Mouse (Mus musculus) limb, embryonic 11.5 days (tissue): ENCODE data around the gene Gnptg. TPM values are rescaled to one million over a fixed set of nuclear protein-coding genes. Genes with fewer than 3 reads are reported as not detected.
"Not testable (repeated sequence)": the region's sequence is repeated elsewhere in the genome, so short reads cannot be mapped to it uniquely, and the experiment has no call there.

ENCODE experiments used
- ATAC-seq: fragments of 200-750 bp; cut with Nextera tagmentation; 2 replicates; pipeline ENCODE4 v1.8.0; 2017; ENCODE audit warnings: low read depth; ENCODE audit not compliant: insufficient number of reproducible peaks, low FRiP score, low TSS enrichment
- DNase-seq: peaks from one replicate; pipeline ENCODE4 v3.0.0-alpha.2; 2015; ENCODE audit warnings: low spot score
- H3K27ac ChIP-seq: fragments of 300-500 bp; sonication (generic); replicated peaks from 2 replicates; pipeline ENCODE4 v1.5.1; 2014; ENCODE audit warnings: low read depth, mild to moderate bottlenecking, low read length
- H3K27me3 ChIP-seq: fragments of 300-500 bp; sonication (generic); 2 replicates; pipeline ENCODE4 v1.6.1; 2014; ENCODE audit warnings: mild to moderate bottlenecking, low read length, mixed read lengths; ENCODE audit not compliant: control insufficient read depth, insufficient read depth
- H3K36me3 ChIP-seq: fragments of 300-500 bp; sonication (generic); 2 replicates; pipeline ENCODE4 v1.6.1; 2014; ENCODE audit warnings: mild to moderate bottlenecking, low read length, moderate library complexity, mixed read lengths; ENCODE audit not compliant: control insufficient read depth, insufficient read depth
- H3K4me1 ChIP-seq: fragments of 300-500 bp; sonication (generic); 2 replicates; pipeline ENCODE4 v1.6.1; 2014; ENCODE audit warnings: low read length, mixed read lengths; ENCODE audit not compliant: control insufficient read depth, insufficient read depth
- H3K4me2 ChIP-seq: fragments of 300-500 bp; sonication (generic); 2 replicates; pipeline ENCODE4 v1.6.1; 2014; ENCODE audit warnings: low read depth, mild to moderate bottlenecking, moderate library complexity; ENCODE audit not compliant: severe bottlenecking
- H3K4me3 ChIP-seq: fragments of 300-500 bp; sonication (generic); 2 replicates; pipeline ENCODE4 v1.5.1; 2014; ENCODE audit warnings: low read depth, low read length
- H3K9ac ChIP-seq: fragments of 300-500 bp; sonication (generic); 2 replicates; pipeline ENCODE4 v1.6.1; 2014; ENCODE audit warnings: mild to moderate bottlenecking, low read length
- H3K9me3 ChIP-seq: fragments of 300-500 bp; sonication (generic); 2 replicates; pipeline ENCODE4 v1.6.1; 2016; ENCODE audit warnings: low read length; ENCODE audit not compliant: control insufficient read depth
- WGBS: fragments of 180-500 bp; shearing (Covaris S2); extraction: QIAGEN DNeasy Blood & Tissue Kit; methylation state at CpG from one replicate; pipeline ENCODE4 v1.1.7; 2014; 5-methylcytosine and 5-hydroxymethylcytosine counted together
- polyA plus RNA-seq: library from polyadenylated mRNA; unstranded; fragments of >200 nt; fragmentation: Nextera tagmentation; extraction: Ambion mirVana; gene quantifications from 2 replicates; pipeline ENCODE4 v1.2.1, GENCODE M21; 2014

Gene Gnptg
- polyA plus RNA-seq, 1 experiment from 2014 or later, result 28.3 TPM

DNA sequence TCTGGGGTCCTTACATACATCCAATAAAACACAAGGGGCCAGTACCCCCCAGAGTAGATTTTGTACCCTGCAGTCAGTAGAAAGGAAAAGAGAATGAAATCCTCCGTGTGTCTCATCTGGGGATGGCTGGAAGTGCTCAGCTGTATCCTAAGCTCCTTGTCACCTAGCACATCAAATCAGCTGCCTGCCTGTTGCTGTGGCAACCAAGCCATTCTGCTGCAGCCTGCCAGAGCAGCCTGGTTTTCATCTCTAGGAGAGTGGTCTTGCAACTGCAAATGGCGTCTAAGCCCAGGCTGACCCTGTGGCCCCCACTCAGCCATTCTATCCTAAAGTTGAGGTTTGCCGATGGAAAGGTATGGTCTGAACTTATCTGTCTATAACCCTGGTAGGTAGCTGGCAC lies 12.7 kb upstream of the Gnptg start:
- ATAC-seq (no peak), DNase-seq (no peak)
- no peak overlapping the region for H3K4me2 ChIP-seq
- H3K4me1 ChIP-seq, result peaks cover 18% of the 10 kb centered on the region
- no peak overlapping the region for H3K4me3 ChIP-seq
- no peaks in the 10 kb centered on the region for H3K36me3 ChIP-seq
- no peaks in the 10 kb centered on the region for H3K9me3 ChIP-seq
- 39% methylated on average over 3 of the region's 3 CpGs for WGBS
- no peak overlapping the region for H3K27ac ChIP-seq
- peaks cover 30% of the 10 kb centered on the region for H3K27me3 ChIP-seq
- H3K9ac ChIP-seq, result no peak overlapping the region

GRCm38 (mm10) chr17:25250181-25250835 lies 10.4 kb upstream of the Gnptg start:
- no peak overlapping the region for H3K4me2 ChIP-seq
- no peaks in the 10 kb centered on the region for H3K9me3 ChIP-seq
- no peak for ATAC-seq
- 79% methylated on average over 8 of the region's 8 CpGs for WGBS
- peaks cover 7% of the 10 kb centered on the region; the same call in 1 of the 2 replicates for H3K4me1 ChIP-seq
- H3K27ac ChIP-seq, result no peak overlapping the region
- H3K27me3 ChIP-seq, result peaks cover 20% of the 10 kb centered on the region
- H3K36me3 ChIP-seq, result no peaks in the 10 kb centered on the region
- no peak overlapping the region for H3K4me3 ChIP-seq
- H3K9ac ChIP-seq, result no peak overlapping the region
- DNase-seq, result no peak

GRCm38 (mm10) chr17:25248033-25248750 lies 8.3 kb upstream of the Gnptg start:
- DNase-seq, result no peak
- WGBS, result 78% methylated on average over 18 of the region's 18 CpGs
- peaks cover 8% of the 10 kb centered on the region for H3K36me3 ChIP-seq

GRCm38 (mm10) chr17:25244239-25244638 lies 4.3 kb upstream of the Gnptg start:
- Histone ChIP-seq H3K27me3 (no peaks in the 10 kb centered on the region), H3K4me2 (no peak overlapping the region), H3K27ac (no peak overlapping the region), H3K9ac (0 out of 2 replicates have a peak overlapping the region, but pooled peaks have one; percentile 12), H3K4me1 (peaks cover 7% of the 10 kb centered on the region), H3K9me3 (no peaks in the 10 kb centered on the region), H3K4me3 (no peak overlapping the region), H3K36me3 (peaks cover 14% of the 10 kb centered on the region)
- DNase-seq, result no peak
- ATAC-seq, result no peak
- WGBS, result 84% methylated on average over 16 of the region's 16 CpGs

More at GRCm38 (mm10) chr17:25248033-25248750, 8.3 kb upstream of the Gnptg start:
- ATAC-seq, result no peak
- H3K4me2 ChIP-seq, result no peak overlapping the region
- no peak overlapping the region for H3K27ac ChIP-seq
- H3K4me3 ChIP-seq, result no peak overlapping the region
- no peak overlapping the region for H3K9ac ChIP-seq
- H3K4me1 ChIP-seq, result no peaks in the 10 kb centered on the region
- H3K9me3 ChIP-seq, result no peaks in the 10 kb centered on the region
- H3K27me3 ChIP-seq, result no peaks in the 10 kb centered on the region; the same call in 1 of the 2 replicates

- ATAC-seq (no peak), DNase-seq (no peak)
- Histone ChIP-seq H3K9me3 (no peaks in the 10 kb centered on the region), H3K9ac (no peak overlapping the region), H3K4me2 (no peak overlapping the region), H3K36me3 (peaks cover 14% of the 10 kb centered on the region), H3K4me3 (no peak overlapping the region), H3K27me3 (no peaks in the 10 kb centered on the region), H3K4me1 (peaks cover 7% of the 10 kb centered on the region), H3K27ac (no peak overlapping the region)
- 86% methylated on average over 11 of the region's 11 CpGs for WGBS
These were observed 3.3 kb upstream of the Gnptg start for GRCm38 (mm10) chr17:25243131-25243780.

DNA sequence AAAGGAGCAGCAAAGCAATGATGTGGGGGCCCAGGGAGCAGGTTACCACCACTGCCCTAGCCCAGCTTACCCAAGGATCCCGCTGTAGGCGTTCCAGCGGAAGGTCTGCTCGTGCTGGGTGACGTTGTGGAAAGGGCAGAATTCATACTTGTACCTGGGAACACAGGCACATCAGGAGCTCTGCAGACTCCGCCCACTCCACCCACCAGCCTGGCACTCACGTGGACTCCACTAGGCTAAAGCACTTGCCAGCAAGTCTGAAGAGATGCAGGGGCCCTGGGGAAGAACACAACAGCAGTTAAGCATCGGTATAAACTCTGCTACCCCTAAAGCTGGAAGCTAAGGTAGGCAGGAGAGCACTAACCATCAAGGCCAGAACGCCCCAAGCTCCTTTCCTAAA lies 4.3 kb downstream of the Gnptg start:
- no peaks in the 10 kb centered on the region for H3K27me3 ChIP-seq
- H3K4me2 ChIP-seq, result no peak overlapping the region
- ATAC-seq (no peak), DNase-seq (no peak)
- H3K9me3 ChIP-seq, result no peaks in the 10 kb centered on the region
- H3K27ac ChIP-seq, result no peak overlapping the region
- peaks cover 5% of the 10 kb centered on the region; the same call in 1 of the 2 replicates for H3K36me3 ChIP-seq
- 86% methylated on average over 9 of the region's 9 CpGs for WGBS
- no peak overlapping the region for H3K4me3 ChIP-seq
- H3K9ac ChIP-seq, result no peak overlapping the region
- H3K4me1 ChIP-seq, result no peaks in the 10 kb centered on the region

- H3K4me1 ChIP-seq, H3K4me2 ChIP-seq, H3K9me3 ChIP-seq, DNase-seq, H3K27me3 ChIP-seq, H3K9ac ChIP-seq, H3K36me3 ChIP-seq, H3K27ac ChIP-seq, H3K4me3 ChIP-seq, ATAC-seq: not testable (repeated sequence)
- WGBS, result 86% methylated on average over 4 of the region's 11 CpGs
These were observed 8.3 kb downstream of the Gnptg start for GRCm38 (mm10) chr17:25231621-25232020.

GRCm38 (mm10) chr17:25230700-25231099 lies 9.2 kb downstream of the Gnptg start:
- no peak for DNase-seq
- Histone ChIP-seq H3K9ac (no peak overlapping the region), H3K36me3 (peaks cover 7% of the 10 kb centered on the region; the same call in 1 of the 2 replicates), H3K4me2 (no peak overlapping the region), H3K27ac (no peak overlapping the region), H3K4me3 (no peak overlapping the region), H3K4me1 (no peaks in the 10 kb centered on the region), H3K27me3 (no peaks in the 10 kb centered on the region), H3K9me3 (no peaks in the 10 kb centered on the region)
- 98% methylated on average over 3 of the region's 3 CpGs for WGBS
- no peak for ATAC-seq
